Mouse (Mus musculus) midbrain, embryonic 16.5 days (tissue): ENCODE data around the gene Fam81b. TPM values are rescaled to one million over a fixed set of nuclear protein-coding genes. Genes with fewer than 3 reads are reported as not detected.

ENCODE experiments used
- ATAC-seq: fragments of 200-750 bp; cut with Nextera tagmentation; 2 replicates; pipeline ENCODE4 v1.8.0; 2017; ENCODE audit warnings: moderate TSS enrichment
- H3K27ac ChIP-seq: fragments of 300-500 bp; sonication (generic); 2 replicates; pipeline ENCODE4 v1.5.1; 2014; ENCODE audit warnings: mild to moderate bottlenecking, low read length, mixed read lengths
- H3K27me3 ChIP-seq: fragments of 300-500 bp; sonication (generic); 2 replicates; pipeline ENCODE4 v1.6.1; 2014; ENCODE audit warnings: low read depth, low read length, mixed read lengths; ENCODE audit not compliant: control insufficient read depth, insufficient read depth
- H3K36me3 ChIP-seq: fragments of 300-500 bp; sonication (generic); 2 replicates; pipeline ENCODE4 v1.6.1; 2014; ENCODE audit warnings: mild to moderate bottlenecking, low read length, moderate library complexity, mixed read lengths; ENCODE audit not compliant: control insufficient read depth, insufficient read depth
- H3K4me1 ChIP-seq: fragments of 300-500 bp; sonication (generic); 2 replicates; pipeline ENCODE4 v1.6.1; 2014; ENCODE audit warnings: mild to moderate bottlenecking, low read length, mixed read lengths; ENCODE audit not compliant: control insufficient read depth, insufficient read depth
- H3K4me2 ChIP-seq: fragments of 300-500 bp; sonication (generic); 2 replicates; pipeline ENCODE4 v1.6.1; 2014; ENCODE audit warnings: mild to moderate bottlenecking, low read length, mixed read lengths
- H3K4me3 ChIP-seq: fragments of 300-500 bp; sonication (generic); 2 replicates; pipeline ENCODE4 v1.5.1; 2014; ENCODE audit warnings: low read depth, mild to moderate bottlenecking, low read length, moderate library complexity, mixed read lengths
- H3K9ac ChIP-seq: fragments of 300-500 bp; sonication (generic); 2 replicates; pipeline ENCODE4 v1.6.1; 2014; ENCODE audit warnings: low read depth, low read length, mixed read lengths
- H3K9me3 ChIP-seq: fragments of 300-500 bp; sonication (generic); replicated peaks from 2 replicates; pipeline ENCODE4 v1.6.1; 2014; ENCODE audit warnings: mild to moderate bottlenecking, low read length, mixed read lengths; ENCODE audit not compliant: control insufficient read depth, poor library complexity, severe bottlenecking
- WGBS: fragments of 180-500 bp; shearing (Covaris S2); extraction: QIAGEN DNeasy Blood & Tissue Kit; methylation state at CpG from one replicate; pipeline ENCODE4 v1.1.7; 2014; 5-methylcytosine and 5-hydroxymethylcytosine counted together
- microRNA-seq: library from miRNA; unstranded; fragments of <30 nt; microRNA quantifications from one replicate; pipeline ENCODE4, GENCODE M21; 2017
- polyA plus RNA-seq: library from polyadenylated mRNA; unstranded; fragments of >200 nt; fragmentation: Nextera tagmentation; extraction: Ambion mirVana; gene quantifications from 2 replicates; pipeline ENCODE4 v1.2.1, GENCODE M21; 2015

Gene Fam81b
- polyA plus RNA-seq, 1 experiment from 2014 or later = 0.67 TPM

DNA sequence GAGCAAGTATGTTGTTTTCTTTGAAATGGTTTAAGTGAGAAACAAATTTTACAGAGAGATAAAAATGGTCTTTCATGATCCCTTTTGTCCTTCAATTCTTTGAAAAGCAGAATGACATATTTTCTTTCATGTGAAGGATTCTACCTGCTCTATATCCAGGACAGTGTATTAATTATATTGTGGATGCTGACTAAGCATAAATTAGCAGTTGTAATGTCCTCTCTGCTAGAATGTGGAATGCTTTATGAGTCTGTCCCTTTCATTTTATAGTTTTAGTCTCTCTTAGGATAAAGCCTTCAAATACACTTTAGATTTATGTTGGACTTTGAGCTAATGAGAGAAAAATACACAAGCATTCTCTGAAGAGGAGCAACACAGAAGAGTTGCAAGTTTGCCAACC lies 130.6 kb downstream of the Fam81b start:
- ATAC-seq = no peak
- no peak overlapping the region for H3K4me2 ChIP-seq
- H3K27me3 ChIP-seq = no peaks in the 10 kb centered on the region
- no peaks in the 10 kb centered on the region for H3K4me1 ChIP-seq
- 0 out of 2 replicates have a peak, but pooled peaks cover 2% of the 10 kb centered on the region for H3K9me3 ChIP-seq
- H3K4me3 ChIP-seq = no peak overlapping the region
- H3K27ac ChIP-seq = no peak overlapping the region
- H3K36me3 ChIP-seq = peaks cover 22% of the 10 kb centered on the region
- no peak overlapping the region for H3K9ac ChIP-seq

DNA sequence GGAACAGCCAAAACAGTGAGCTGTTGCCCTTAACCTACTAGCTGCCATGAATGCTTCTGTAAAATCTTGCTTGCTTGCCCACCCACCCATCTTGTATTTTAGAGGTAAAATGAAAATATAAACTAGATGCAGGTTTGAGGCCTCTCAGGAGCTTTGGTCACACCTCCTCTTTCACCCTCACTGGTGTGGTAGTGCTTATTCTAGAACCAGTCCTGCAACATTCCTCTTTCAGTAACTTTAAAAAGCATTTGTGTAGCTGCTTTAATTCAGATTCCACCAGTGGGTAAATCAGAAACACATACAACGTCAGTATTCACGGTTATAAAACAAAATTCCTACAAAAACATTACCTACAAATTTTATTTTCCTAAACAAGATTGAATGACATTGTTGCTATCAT lies 144.3 kb downstream of the Fam81b start:
- Histone ChIP-seq H3K4me1 (no peaks in the 10 kb centered on the region), H3K36me3 (peaks cover 27% of the 10 kb centered on the region), H3K9me3 (no peaks in the 10 kb centered on the region), H3K27ac (no peak overlapping the region), H3K4me2 (no peak overlapping the region), H3K4me3 (no peak overlapping the region), H3K27me3 (no peaks in the 10 kb centered on the region), H3K9ac (no peak overlapping the region)
- no peak for ATAC-seq
- WGBS = 96% methylated on average over 2 of the region's 2 CpGs

DNA sequence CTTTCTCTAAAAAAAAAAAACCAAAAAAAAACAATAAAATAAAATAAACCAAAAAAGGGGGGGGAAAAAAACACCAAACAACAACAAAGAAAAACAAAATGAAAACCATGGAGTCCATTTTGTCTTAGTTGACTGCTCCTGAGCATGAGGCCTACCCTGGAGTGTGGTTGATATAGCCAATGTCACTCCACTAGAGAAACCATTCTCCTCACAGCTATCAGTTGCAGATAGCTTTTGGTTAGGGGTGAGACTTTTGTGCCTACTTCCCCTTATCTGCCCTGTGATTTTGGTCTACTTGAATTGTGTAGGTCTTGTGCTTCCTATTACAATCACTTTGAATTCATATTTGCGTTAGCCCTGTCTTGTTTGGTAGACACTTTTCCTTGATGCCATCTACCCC lies 147.4 kb downstream of the Fam81b start:
- Histone ChIP-seq H3K9ac (no peak overlapping the region), H3K27me3 (no peaks in the 10 kb centered on the region), H3K4me2 (no peak overlapping the region), H3K27ac (no peak overlapping the region), H3K4me1 (no peaks in the 10 kb centered on the region), H3K36me3 (peaks cover 25% of the 10 kb centered on the region), H3K4me3 (no peak overlapping the region), H3K9me3 (no peaks in the 10 kb centered on the region)
- no peak for ATAC-seq
- WGBS = 97% methylated on average over 1 of the region's 1 CpGs

DNA sequence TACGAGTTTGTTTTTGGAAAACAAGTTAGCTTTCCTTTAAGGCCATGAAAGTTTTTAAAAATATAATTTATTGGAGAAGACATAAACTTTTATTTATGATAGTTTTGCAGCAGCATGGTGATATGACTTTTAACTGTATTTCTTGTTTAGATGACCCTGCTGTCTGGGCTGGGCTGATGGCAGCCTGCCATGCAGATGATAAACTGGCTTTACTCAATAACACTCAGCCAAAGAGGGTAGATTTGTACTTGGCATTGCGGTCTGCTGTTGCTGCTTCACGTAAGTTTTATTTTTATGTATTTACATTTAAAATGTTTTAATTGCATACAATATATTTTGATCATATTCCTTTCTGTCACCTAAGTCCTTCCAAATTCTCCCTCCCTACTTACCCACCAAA lies 147.8 kb downstream of the Fam81b start:
- no peak overlapping the region for H3K4me3 ChIP-seq
- ATAC-seq = no peak
- H3K36me3 ChIP-seq = peaks cover 22% of the 10 kb centered on the region
- H3K9ac ChIP-seq = no peak overlapping the region
- no peak overlapping the region for H3K4me2 ChIP-seq
- H3K27ac ChIP-seq = no peak overlapping the region
- no peaks in the 10 kb centered on the region for H3K4me1 ChIP-seq
- no peaks in the 10 kb centered on the region for H3K9me3 ChIP-seq
- no peaks in the 10 kb centered on the region for H3K27me3 ChIP-seq
- WGBS = 98% methylated on average over 3 of the region's 3 CpGs

Small RNA genes lying within 50 kb of the gene (microRNA-seq; reads per million reads assigned to microRNA genes)
- gene Gm24025 = not detected

Other genes with a start within 250 kb of the Fam81b start
- gene Gpr150, start 248.1 kb downstream of the Fam81b start, polyA plus RNA-seq = 2.7 and 3.4 TPM in 2 replicates
- 3.9 and 5.0 TPM in 2 replicates for gene Arsk, start 206.4 kb downstream of the Fam81b start, polyA plus RNA-seq
- gene Ttc37, start 206.3 kb downstream of the Fam81b start, polyA plus RNA-seq = 10.3 TPM in 2 replicates
- gene Mctp1, start 79.5 kb upstream of the Fam81b start, polyA plus RNA-seq = 3.6 and 5.0 TPM in 2 replicates